Mouse (Mus musculus) urinary bladder, adult 2 months (tissue): Measurements from ENCODE around the gene Slit1. TPM values are rescaled to one million over a fixed set of nuclear protein-coding genes. Genes with fewer than 3 reads are reported as not detected.

Source experiments
- DNase-seq: peaks from one replicate; pipeline ENCODE4 v3.0.0; 2022; ENCODE audit warnings: low spot score
- polyA plus RNA-seq: library from polyadenylated mRNA; depleted of rRNA; stranded (reverse); fragments of >200 nt; gene quantifications from 2 replicates; pipeline ENCODE4 v1.2.3, GENCODE M21; 2012; rRNA removed

Slit1 gene
- polyA plus RNA-seq = 0.15 TPM in 2 replicates

- no peak for DNase-seq
These were observed at the start of gene Slit1 for GRCm38 (mm10) chr19:41743396-41743795. Slit1 (minus strand) TSS chr19:41743665.

GRCm38 (mm10) chr19:41792934-41793486 lies 49.5 kb upstream of the Slit1 start:
- DNase-seq = no peak

GRCm38 (mm10) chr19:41791384-41791783 lies 47.9 kb upstream of the Slit1 start:
- DNase-seq = no peak

GRCm38 (mm10) chr19:41789110-41789961 lies 45.9 kb upstream of the Slit1 start:
- DNase-seq = no peak

GRCm38 (mm10) chr19:41786896-41787295 lies 43.4 kb upstream of the Slit1 start:
- no peak for DNase-seq

- no peak for DNase-seq
These were observed 34.0 kb upstream of the Slit1 start for GRCm38 (mm10) chr19:41777514-41777913.

GRCm38 (mm10) chr19:41768711-41769110 lies 25.2 kb upstream of the Slit1 start:
- DNase-seq = no peak

- no peak for DNase-seq
These were observed 23.2 kb upstream of the Slit1 start for GRCm38 (mm10) chr19:41766628-41767027.

- peak; percentile 53 for DNase-seq
These were observed 20.6 kb upstream of the Slit1 start for GRCm38 (mm10) chr19:41763870-41764660.

- DNase-seq = no peak
These were observed 18.1 kb upstream of the Slit1 start for GRCm38 (mm10) chr19:41761529-41761928.

- DNase-seq = no peak
These were observed 16.3 kb upstream of the Slit1 start for GRCm38 (mm10) chr19:41759765-41760164.

- DNase-seq = no peak
These were observed 15.8 kb upstream of the Slit1 start for GRCm38 (mm10) chr19:41759270-41759669.

GRCm38 (mm10) chr19:41754760-41755159 lies 11.3 kb upstream of the Slit1 start:
- no peak for DNase-seq

- no peak for DNase-seq
These were observed 8.4 kb upstream of the Slit1 start for GRCm38 (mm10) chr19:41751906-41752305.

- DNase-seq = no peak
These were observed 4.0 kb upstream of the Slit1 start for GRCm38 (mm10) chr19:41747436-41747835.

- no peak for DNase-seq
These were observed 2.6 kb upstream of the Slit1 start for GRCm38 (mm10) chr19:41745941-41746557.

- DNase-seq = no peak
These were observed 4.6 kb downstream of the Slit1 start for GRCm38 (mm10) chr19:41738896-41739295.

- no peak for DNase-seq
These were observed 5.0 kb downstream of the Slit1 start for GRCm38 (mm10) chr19:41738429-41738805.

GRCm38 (mm10) chr19:41737657-41738428 lies 5.6 kb downstream of the Slit1 start:
- DNase-seq = no peak

- no peak for DNase-seq
These were observed 8.8 kb downstream of the Slit1 start for GRCm38 (mm10) chr19:41734685-41735084.

- DNase-seq = no peak
These were observed 18.0 kb downstream of the Slit1 start for GRCm38 (mm10) chr19:41725491-41725890.
